ENCODE assay signal across 10 mouse cellular contexts in the genomic region with DNA sequence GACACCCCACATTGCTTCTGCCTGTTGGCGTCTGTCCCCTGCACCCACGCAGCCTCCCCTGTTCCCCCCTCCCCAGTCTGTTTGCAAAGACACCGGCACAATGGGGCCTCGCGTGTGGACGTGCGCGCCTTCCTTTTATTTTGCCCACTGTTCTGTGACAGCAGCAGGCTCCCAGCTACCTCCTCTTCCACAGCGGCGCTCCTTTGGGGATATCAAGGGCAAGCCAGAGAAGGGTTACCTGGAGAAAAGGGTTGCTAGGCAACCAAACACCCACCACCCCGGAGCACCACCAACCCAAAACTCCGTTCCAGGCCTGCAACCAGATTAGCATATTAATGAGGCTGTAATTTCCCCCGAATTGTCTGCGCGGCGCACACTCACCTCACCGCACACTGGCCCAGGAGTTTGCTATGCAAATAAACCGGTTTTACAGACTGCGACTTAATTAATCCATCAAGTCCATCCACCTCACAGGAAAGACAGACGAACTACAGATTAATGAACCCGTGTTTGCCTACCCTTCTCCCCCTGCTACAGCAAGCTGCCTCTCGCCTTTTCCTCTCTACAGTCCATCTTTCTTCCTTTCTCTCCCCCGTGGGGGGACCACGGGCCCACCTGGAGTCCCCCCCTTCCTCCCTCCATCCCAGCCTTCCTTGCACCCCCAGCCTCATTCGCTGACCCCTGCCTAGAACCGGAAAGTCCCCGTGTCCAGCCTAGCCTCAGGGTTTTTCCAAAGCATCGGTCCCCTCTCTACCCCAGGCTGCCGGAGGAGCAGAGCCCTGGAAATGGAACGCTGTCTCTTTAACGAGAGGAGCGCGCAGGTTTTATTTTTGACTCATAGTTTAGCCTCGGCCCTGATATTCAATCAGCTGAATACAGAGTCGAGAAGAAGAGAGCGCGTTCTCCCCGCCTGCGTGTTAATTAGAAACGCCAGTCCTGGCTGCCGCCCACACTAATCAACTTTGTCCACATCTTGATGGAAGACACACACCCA. TPM values are rescaled to one million over a fixed set of nuclear protein-coding genes. Genes with fewer than 3 reads are reported as not detected.
A peak's percentile ranks its signal among the peaks of the same experiment; 100 is the strongest.
DNase-seq lines count a peak whose midpoint lies in the region; ATAC-seq and TF ChIP-seq lines count a peak whose summit lies in the region.
"Had no signal": no experiment of that assay in that cellular context is flagged by ENCODE, and none has a peak within 500 bp of the region (broad histone marks: within the 10 kb centered on the region; RNA-seq: fewer than 3 reads in every experiment).

No protein-coding gene starts in this region.

- 4% methylated on average over 41 of the region's 41 CpGs for WGBS in heart, embryonic 11.5 days (ENCODE audit: insufficient replicate concordance)
- 1% methylated on average over 40 of the region's 41 CpGs for WGBS in embryonic facial prominence, embryonic 11.5 days
- 2% methylated on average over 41 of the region's 41 CpGs for WGBS in neural tube, embryonic 12.5 days

- peak overlapping the region; percentile 41 for H3K4me2 ChIP-seq in heart, embryonic 11.5 days
- peak overlapping the region; percentile 19; the same call in 1 of the 2 replicates for H3K4me2 ChIP-seq in embryonic facial prominence, embryonic 11.5 days (ENCODE audit: low read depth, low read length)
- H3K4me2 ChIP-seq in neural tube, embryonic 12.5 days (replicated peaks) = peak overlapping the region; percentile 54

- DNase-seq in heart, adult 8-10 months (ENCODE audit: low spot score) = no peak
- DNase-seq in embryonic facial prominence, embryonic 11.5 days (ENCODE audit: low spot score) = no peak
- peak; percentile 51 to 53 for DNase-seq in layer of hippocampus, adult 2 months (ENCODE audit: low spot score in 2 of 2)
- no peak for DNase-seq in yolk sac, embryonic 10.5 days (ENCODE audit: low spot score)
- DNase-seq in cerebellum, adult 9-11 months = no peak
- no peak for DNase-seq in spleen, postnatal 36 days (ENCODE audit: low spot score in 2 of 2)
- DNase-seq: cerebellum, adult 9-10 months had no signal

- H3K27me3 ChIP-seq in heart, embryonic 11.5 days (ENCODE audit: control insufficient read depth, insufficient read depth, low read length) = peaks cover 36% of the 10 kb centered on the region
- H3K27me3 ChIP-seq in embryonic facial prominence, embryonic 11.5 days (ENCODE audit: control insufficient read depth, insufficient read depth, low read length) = peaks cover 22% of the 10 kb centered on the region
- H3K27me3 ChIP-seq in neural tube, embryonic 12.5 days (replicated peaks) = peaks cover 55% of the 10 kb centered on the region

- H3K36me3 ChIP-seq in heart, embryonic 11.5 days (ENCODE audit: control insufficient read depth, insufficient read depth, low read length) = no peaks in the 10 kb centered on the region
- H3K36me3 ChIP-seq in embryonic facial prominence, embryonic 11.5 days (replicated peaks; ENCODE audit: control insufficient read depth, insufficient read depth, low read depth, low read length) = no peaks in the 10 kb centered on the region
- no peaks in the 10 kb centered on the region for H3K36me3 ChIP-seq in neural tube, embryonic 12.5 days

- peak overlapping the region; percentile 3; the same call in 1 of the 2 replicates for H3K4me3 ChIP-seq in heart, embryonic 11.5 days (ENCODE audit: low read depth, low read length)
- no peak overlapping the region; the same call in 1 of the 2 replicates for H3K4me3 ChIP-seq in embryonic facial prominence, embryonic 11.5 days (ENCODE audit: low read depth, low read length)
- peak overlapping the region; percentile 51 for H3K4me3 ChIP-seq in layer of hippocampus, adult 2 months
- peak overlapping the region; percentile 24 for H3K4me3 ChIP-seq in neural tube, embryonic 12.5 days

- no peak for TF ChIP-seq CTCF in layer of hippocampus, adult 2 months (conservative IDR thresholded peaks at IDR 0.05)

- no peak for ATAC-seq in heart, embryonic 11.5 days (replicated peaks; ENCODE audit: insufficient number of reproducible peaks, low FRiP score, low TSS enrichment)
- no peak for ATAC-seq in embryonic facial prominence, embryonic 11.5 days (replicated peaks; ENCODE audit: insufficient number of reproducible peaks, low FRiP score, low TSS enrichment, low read depth)
- ATAC-seq in neural tube, embryonic 12.5 days (ENCODE audit: low FRiP score, low read depth) = peak; percentile 83

- H3K4me1 ChIP-seq in heart, embryonic 11.5 days (ENCODE audit: control insufficient read depth, insufficient read depth, low read length) = no peaks in the 10 kb centered on the region
- H3K4me1 ChIP-seq in embryonic facial prominence, embryonic 11.5 days (ENCODE audit: control insufficient read depth, insufficient read depth, low read length) = no peaks in the 10 kb centered on the region
- H3K4me1 ChIP-seq in neural tube, embryonic 12.5 days = peaks cover 21% of the 10 kb centered on the region

- H3K9me3 ChIP-seq in heart, embryonic 11.5 days (replicated peaks; ENCODE audit: control insufficient read depth, low read length) = 0 out of 2 replicates have a peak, but pooled peaks cover 2% of the 10 kb centered on the region
- H3K9me3 ChIP-seq in embryonic facial prominence, embryonic 11.5 days (replicated peaks; ENCODE audit: control insufficient read depth, low read length) = no peaks in the 10 kb centered on the region
- H3K9me3 ChIP-seq in neural tube, embryonic 12.5 days = peaks cover 8% of the 10 kb centered on the region; the same call in 1 of the 2 replicates

- no peak overlapping the region for H3K9ac ChIP-seq in heart, embryonic 11.5 days (ENCODE audit: low read depth, low read length)
- H3K9ac ChIP-seq in embryonic facial prominence, embryonic 11.5 days (replicated peaks; ENCODE audit: low read length) = no peak overlapping the region
- H3K9ac ChIP-seq in neural tube, embryonic 12.5 days = peak overlapping the region; percentile 44; the same call in 1 of the 2 replicates

- no peak overlapping the region for H3K27ac ChIP-seq in heart, embryonic 11.5 days (ENCODE audit: low read depth, low read length)
- no peak overlapping the region for H3K27ac ChIP-seq in embryonic facial prominence, embryonic 11.5 days (replicated peaks; ENCODE audit: low read depth, low read length)
- H3K27ac ChIP-seq in layer of hippocampus, adult 2 months = peak overlapping the region; percentile 57; the same call in 1 of the 2 replicates
- peak overlapping the region; percentile 89 for H3K27ac ChIP-seq in neural tube, embryonic 12.5 days

RNA-seq across cellular contexts. Expression of a gene that starts 21.8 kb away (rescaled TPM):
- 0.11 TPM in 1 of 2 replicates, not detected in the other for polyA plus RNA-seq in heart, embryonic 11.5 days (2014; fragmentation: Nextera tagmentation; extraction: Ambion mirVana)
- not detected for total RNA-seq in heart, adult 8-10 months (2022)
- polyA plus RNA-seq in embryonic facial prominence, embryonic 11.5 days (2014; fragmentation: Nextera tagmentation; extraction: Ambion mirVana) = 1.5 and 2.9 TPM in 2 replicates
- under 1 TPM in 1 of 2 experiments, not detected in 1; 0.36 TPM for total RNA-seq in layer of hippocampus, adult 2 months (2021)
- polyA plus RNA-seq in neural tube, embryonic 12.5 days (2016; fragmentation: Nextera tagmentation; extraction: Ambion mirVana) = 64.9 and 70.8 TPM in 2 replicates
- total RNA-seq: layer of hippocampus, postnatal 25 days had no signal

Comparison
In these comparisons a context has a peak if more than half of its experiments do, and no peak if none do; other contexts are left out.
1. H3K27ac ChIP-seq: peak in layer of hippocampus, adult 2 months (single experiment) and neural tube, embryonic 12.5 days (single experiment); none in heart, embryonic 11.5 days (single experiment) and embryonic facial prominence, embryonic 11.5 days (single experiment).
2. DNase-seq: peak in layer of hippocampus, adult 2 months (2 of 2); none in heart, adult 8-10 months (single experiment), embryonic facial prominence, embryonic 11.5 days (single experiment), yolk sac, embryonic 10.5 days (single experiment), cerebellum, adult 9-11 months (single experiment) and spleen, postnatal 36 days (0 of 2).
3. RNA of a gene that starts 21.8 kb away (polyA plus RNA-seq): 64.9 to 70.8 TPM in neural tube, embryonic 12.5 days; 1.5 to 2.9 TPM in embryonic facial prominence, embryonic 11.5 days and 0.11 TPM in heart, embryonic 11.5 days; every median in the first group is over 10 times any median in the second.
4. Peak in every context shown above with its lines, with median percentiles within 50 percentile points of each other: H3K4me2 ChIP-seq.